Mouse (Mus musculus): Measurements from ENCODE around the gene Gm10842. TPM values are rescaled to one million over a fixed set of nuclear protein-coding genes. Genes with fewer than 3 reads are reported as not detected.
A peak's percentile ranks its signal among the peaks of the same experiment; 100 is the strongest.
"Not testable (repeated sequence)": the region's sequence is repeated elsewhere in the genome, so short reads cannot be mapped to it uniquely, and the experiment has no call there.

Gene Gm10842
- polyA plus RNA-seq (2015; fragmentation: Nextera tagmentation; extraction: Ambion mirVana), result not detected in 2 replicates

- no peaks in the 10 kb centered on the region; the same call in 1 of the 2 replicates for H3K36me3 ChIP-seq (ENCODE audit: control insufficient read depth, insufficient read depth)
- H3K27me3 ChIP-seq (replicated peaks; ENCODE audit: control insufficient read depth, insufficient read depth, low read length), result no peaks in the 10 kb centered on the region
- no peak for TF ChIP-seq CTCF (IDR thresholded peaks at IDR 0.05; ENCODE audit: low read depth)
- ATAC-seq, result no peak
- 75% methylated on average over 3 of the region's 3 CpGs for WGBS
- H3K4me3 ChIP-seq (ENCODE audit: low read depth, low read length), result no peak within 1 kb of the TSS
- no peaks in the 10 kb centered on the region for H3K9me3 ChIP-seq (ENCODE audit: control insufficient read depth)
- H3K9ac ChIP-seq (ENCODE audit: low read depth, low read length), result no peak within 1 kb of the TSS
- no peak within 1 kb of the TSS for H3K4me2 ChIP-seq (replicated peaks; ENCODE audit: low read depth)
- no peak within 1 kb of the TSS for H3K27ac ChIP-seq (ENCODE audit: low read depth, low read length)
- H3K4me1 ChIP-seq (replicated peaks; ENCODE audit: control insufficient read depth, insufficient read depth, low read length), result no peaks in the 10 kb centered on the region
Observed at GRCm38 (mm10) chr11:105146593-105146992, at the start of gene Gm10842. Gm10842 (plus strand) TSS chr11:105146893.

GRCm38 (mm10) chr11:105112448-105112847 lies 34.2 kb upstream of the Gm10842 start:
- not testable (repeated sequence) for H3K4me1 ChIP-seq (replicated peaks; ENCODE audit: control insufficient read depth, insufficient read depth, low read length); ATAC-seq
- WGBS, result 74% methylated on average over 22 of the region's 22 CpGs

GRCm38 (mm10) chr11:105117814-105118213 lies 28.9 kb upstream of the Gm10842 start:
- no peak for TF ChIP-seq CTCF (IDR thresholded peaks at IDR 0.05; ENCODE audit: low read depth)
- ATAC-seq, result no peak
- Histone ChIP-seq H3K27ac (ENCODE audit: low read depth, low read length) (no peak overlapping the region), H3K36me3 (ENCODE audit: control insufficient read depth, insufficient read depth) (no peaks in the 10 kb centered on the region), H3K4me1 (replicated peaks; ENCODE audit: control insufficient read depth, insufficient read depth, low read length) (no peaks in the 10 kb centered on the region), H3K4me2 (replicated peaks; ENCODE audit: low read depth) (no peak overlapping the region), H3K9ac (ENCODE audit: low read depth, low read length) (no peak overlapping the region), H3K9me3 (ENCODE audit: control insufficient read depth) (no peaks in the 10 kb centered on the region), H3K4me3 (ENCODE audit: low read depth, low read length) (no peak overlapping the region), H3K27me3 (replicated peaks; ENCODE audit: control insufficient read depth, insufficient read depth, low read length) (no peaks in the 10 kb centered on the region)
- WGBS, result 87% methylated on average over 7 of the region's 7 CpGs

More at GRCm38 (mm10) chr11:105112448-105112847, 34.2 kb upstream of the Gm10842 start:
- H3K9me3 ChIP-seq (ENCODE audit: control insufficient read depth); H3K27me3 ChIP-seq (replicated peaks; ENCODE audit: control insufficient read depth, insufficient read depth, low read length); H3K9ac ChIP-seq (ENCODE audit: low read depth, low read length); H3K4me2 ChIP-seq (replicated peaks; ENCODE audit: low read depth); H3K27ac ChIP-seq (ENCODE audit: low read depth, low read length); H3K36me3 ChIP-seq (ENCODE audit: control insufficient read depth, insufficient read depth); H3K4me3 ChIP-seq (ENCODE audit: low read depth, low read length): not testable (repeated sequence)

GRCm38 (mm10) chr11:105120551-105121061 lies 26.1 kb upstream of the Gm10842 start:
- no peak for ATAC-seq
- WGBS, result 32% methylated on average over 4 of the region's 4 CpGs
- Histone ChIP-seq H3K9ac (ENCODE audit: low read depth, low read length) (no peak overlapping the region), H3K27ac (ENCODE audit: low read depth, low read length) (no peak overlapping the region), H3K36me3 (ENCODE audit: control insufficient read depth, insufficient read depth) (no peaks in the 10 kb centered on the region), H3K4me3 (ENCODE audit: low read depth, low read length) (no peak overlapping the region), H3K9me3 (ENCODE audit: control insufficient read depth) (no peaks in the 10 kb centered on the region), H3K4me1 (replicated peaks; ENCODE audit: control insufficient read depth, insufficient read depth, low read length) (no peaks in the 10 kb centered on the region), H3K27me3 (replicated peaks; ENCODE audit: control insufficient read depth, insufficient read depth, low read length) (no peaks in the 10 kb centered on the region), H3K4me2 (replicated peaks; ENCODE audit: low read depth) (no peak overlapping the region)
- TF ChIP-seq CTCF (IDR thresholded peaks at IDR 0.05; ENCODE audit: low read depth), result no peak

GRCm38 (mm10) chr11:105121792-105122191 lies 24.9 kb upstream of the Gm10842 start:
- not testable (repeated sequence) for H3K9me3 ChIP-seq (ENCODE audit: control insufficient read depth); H3K27me3 ChIP-seq (replicated peaks; ENCODE audit: control insufficient read depth, insufficient read depth, low read length); H3K27ac ChIP-seq (ENCODE audit: low read depth, low read length); H3K4me3 ChIP-seq (ENCODE audit: low read depth, low read length); ATAC-seq; H3K9ac ChIP-seq (ENCODE audit: low read depth, low read length); H3K36me3 ChIP-seq (ENCODE audit: control insufficient read depth, insufficient read depth); H3K4me1 ChIP-seq (replicated peaks; ENCODE audit: control insufficient read depth, insufficient read depth, low read length); H3K4me2 ChIP-seq (replicated peaks; ENCODE audit: low read depth)
- WGBS, result 79% methylated on average over 5 of the region's 5 CpGs

GRCm38 (mm10) chr11:105123986-105124385 lies 22.7 kb upstream of the Gm10842 start:
- Histone ChIP-seq H3K4me1 (replicated peaks; ENCODE audit: control insufficient read depth, insufficient read depth, low read length) (peaks cover 9% of the 10 kb centered on the region), H3K27me3 (replicated peaks; ENCODE audit: control insufficient read depth, insufficient read depth, low read length) (no peaks in the 10 kb centered on the region), H3K27ac (ENCODE audit: low read depth, low read length) (no peak overlapping the region), H3K9ac (ENCODE audit: low read depth, low read length) (no peak overlapping the region), H3K4me2 (replicated peaks; ENCODE audit: low read depth) (no peak overlapping the region), H3K36me3 (ENCODE audit: control insufficient read depth, insufficient read depth) (peaks cover 4% of the 10 kb centered on the region; the same call in 1 of the 2 replicates), H3K9me3 (ENCODE audit: control insufficient read depth) (no peaks in the 10 kb centered on the region), H3K4me3 (ENCODE audit: low read depth, low read length) (no peak overlapping the region)
- 11% methylated on average over 9 of the region's 9 CpGs for WGBS
- peak; percentile 78 for TF ChIP-seq CTCF (IDR thresholded peaks at IDR 0.05; ENCODE audit: low read depth)
- no peak for ATAC-seq
